Mouse (Mus musculus): Measurements from ENCODE around the gene Hspg2.
A peak's percentile ranks its signal among the peaks of the same experiment; 100 is the strongest.

Gene Hspg2

DNA sequence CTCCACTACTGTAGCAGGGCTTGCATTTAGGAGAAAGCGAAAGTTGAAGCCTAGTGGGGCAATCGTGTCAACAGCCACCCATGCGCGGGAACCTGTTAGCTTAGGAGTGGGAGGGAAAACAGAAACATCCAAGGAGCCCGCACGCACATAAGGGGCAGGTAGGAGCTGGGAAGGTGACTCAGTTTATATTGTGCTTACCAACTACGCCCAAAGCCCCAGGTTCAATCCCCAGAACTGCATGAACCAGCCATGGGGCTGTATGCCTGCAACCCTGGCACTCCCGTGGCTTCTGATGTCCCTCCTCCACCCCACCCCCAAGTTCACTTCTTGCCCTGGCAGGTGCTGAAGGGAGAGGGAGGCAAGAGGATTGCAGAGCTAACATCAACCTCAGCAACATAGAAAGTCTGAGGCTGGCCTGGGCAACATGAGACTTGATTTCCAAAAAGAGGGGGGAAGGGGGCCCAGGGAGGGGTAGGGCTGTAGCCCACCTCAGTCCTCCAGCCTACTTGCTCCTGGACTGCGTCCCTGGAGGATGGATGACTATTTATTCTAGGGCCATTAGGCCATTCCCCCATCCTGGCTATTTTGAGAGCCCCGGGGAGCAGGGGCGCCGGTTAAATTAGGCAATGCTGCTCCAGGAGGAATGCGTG is 12.9 kb downstream of the Hspg2 start:
- DNase-seq = peak; percentile 94

DNA sequence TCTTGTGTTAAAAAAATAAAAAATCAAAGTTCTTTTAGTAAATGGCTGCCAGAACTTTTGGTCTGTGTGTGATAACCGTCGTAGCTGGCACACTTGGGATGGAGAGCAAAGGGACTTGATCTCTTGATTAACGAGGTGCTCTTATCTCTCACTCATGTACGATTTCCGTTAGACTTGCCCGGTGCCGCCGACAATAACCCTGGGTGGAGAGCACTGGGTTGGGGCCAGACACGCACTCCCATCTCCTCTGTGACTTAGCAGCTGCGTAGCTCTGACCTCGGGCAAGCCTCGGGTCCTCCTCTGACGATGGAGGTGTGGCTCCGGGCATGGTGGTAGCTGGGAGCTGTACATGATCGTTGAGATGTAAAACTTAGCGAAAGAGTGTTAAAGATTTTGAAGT is 15.3 kb downstream of the Hspg2 start:
- peak; percentile 98 for DNase-seq

DNA sequence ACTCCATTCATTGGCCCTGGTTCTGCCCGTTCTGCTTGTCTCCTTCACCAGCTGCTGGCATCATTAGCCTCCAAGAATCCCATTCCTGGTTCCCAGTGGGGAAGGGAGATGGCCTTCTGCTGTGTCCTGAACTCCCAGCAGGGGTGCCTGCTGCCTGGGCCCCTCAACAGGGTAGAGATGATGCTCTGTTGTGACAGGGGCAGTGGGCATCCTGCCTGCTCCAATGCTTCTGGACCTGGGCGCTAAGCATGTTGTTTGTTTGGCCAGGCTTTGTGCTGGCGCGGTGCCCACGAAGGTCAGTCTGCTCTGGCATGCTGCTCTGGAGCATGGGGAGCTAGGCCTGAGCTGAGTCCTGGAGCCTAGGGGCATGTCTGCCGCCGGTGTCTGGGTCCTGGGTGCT is 16.0 kb downstream of the Hspg2 start:
- peak; percentile 97 for DNase-seq

DNA sequence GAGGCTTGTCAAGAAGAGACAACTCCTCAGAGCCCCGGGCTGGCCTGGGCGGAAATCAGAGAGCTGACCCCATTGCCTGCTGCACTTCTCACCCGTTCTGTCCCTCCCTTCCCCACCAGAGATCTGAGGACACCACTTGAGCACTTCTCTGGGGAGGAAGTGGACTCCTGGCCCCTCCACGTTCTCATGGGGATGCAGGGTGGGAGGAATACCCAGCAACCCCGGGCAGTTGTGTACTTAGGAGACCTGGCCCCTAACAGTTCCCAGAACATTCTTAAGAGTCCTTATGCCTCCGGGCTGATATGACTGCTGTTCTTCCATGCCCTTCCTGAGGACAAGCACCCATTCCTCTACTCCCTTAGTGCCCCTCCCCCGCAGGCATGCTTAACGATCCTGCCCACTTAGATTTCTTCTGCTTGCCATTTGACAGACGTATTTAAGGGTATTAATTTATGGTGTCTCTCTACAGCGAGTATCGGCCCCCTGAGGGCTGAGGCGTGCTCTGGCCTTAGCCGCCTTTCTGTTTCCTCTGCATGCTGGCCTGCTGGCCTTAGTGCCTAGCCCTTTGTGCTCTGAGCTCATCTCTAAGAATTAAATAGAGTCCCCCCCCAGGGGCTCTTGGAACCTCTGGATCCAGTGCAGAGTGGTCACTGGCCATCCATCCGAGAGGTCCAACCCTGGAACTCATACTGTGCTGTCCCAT is 16.8 kb downstream of the Hspg2 start:
- peak; percentile 96 for DNase-seq

DNA sequence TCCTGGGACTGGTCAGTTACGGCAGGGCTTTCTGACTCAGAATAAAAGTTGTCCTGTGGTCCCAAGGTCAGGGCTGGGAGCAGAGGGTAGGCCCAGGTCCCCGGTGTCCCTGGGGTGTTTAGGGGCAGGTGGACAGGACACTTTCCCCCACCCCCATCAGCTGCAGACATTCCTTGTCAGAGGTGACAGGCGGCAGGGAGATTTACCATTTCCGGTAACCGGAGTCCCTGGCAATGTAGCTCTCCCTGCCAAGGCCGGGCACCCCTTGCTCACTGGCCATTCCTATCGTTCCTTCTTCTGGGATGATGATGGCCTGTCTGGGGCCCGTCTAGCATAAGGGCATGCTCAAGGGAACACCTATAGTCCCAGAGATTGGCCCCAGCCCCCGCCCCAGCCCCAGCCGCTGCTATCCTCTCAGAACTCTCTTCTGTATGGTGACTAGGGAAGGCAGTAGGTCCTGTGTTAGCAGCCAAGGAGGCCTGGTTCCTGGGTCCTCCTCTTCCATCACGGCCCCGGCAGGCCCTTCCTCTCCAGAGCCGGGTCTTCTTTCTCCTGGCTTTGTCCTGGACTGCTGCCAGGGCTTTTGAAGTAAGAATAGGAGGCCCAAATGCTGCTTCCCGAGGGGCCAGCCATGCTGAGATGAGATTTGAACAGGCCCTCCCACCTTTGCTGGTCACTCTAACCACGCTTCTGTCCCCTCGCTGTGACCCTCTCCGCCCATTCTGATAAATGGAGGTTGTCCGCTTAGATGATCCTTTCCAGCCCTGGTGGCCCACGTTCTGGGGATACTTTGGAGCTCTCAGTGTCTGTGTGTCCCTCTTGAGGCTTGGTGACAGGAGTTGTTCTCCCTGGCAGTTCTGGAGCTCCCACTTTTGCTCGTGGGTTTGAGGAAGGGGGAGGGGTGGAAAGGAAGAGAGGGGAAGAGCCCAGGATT is 17.8 kb downstream of the Hspg2 start:
- peak; percentile 97 for DNase-seq

DNA sequence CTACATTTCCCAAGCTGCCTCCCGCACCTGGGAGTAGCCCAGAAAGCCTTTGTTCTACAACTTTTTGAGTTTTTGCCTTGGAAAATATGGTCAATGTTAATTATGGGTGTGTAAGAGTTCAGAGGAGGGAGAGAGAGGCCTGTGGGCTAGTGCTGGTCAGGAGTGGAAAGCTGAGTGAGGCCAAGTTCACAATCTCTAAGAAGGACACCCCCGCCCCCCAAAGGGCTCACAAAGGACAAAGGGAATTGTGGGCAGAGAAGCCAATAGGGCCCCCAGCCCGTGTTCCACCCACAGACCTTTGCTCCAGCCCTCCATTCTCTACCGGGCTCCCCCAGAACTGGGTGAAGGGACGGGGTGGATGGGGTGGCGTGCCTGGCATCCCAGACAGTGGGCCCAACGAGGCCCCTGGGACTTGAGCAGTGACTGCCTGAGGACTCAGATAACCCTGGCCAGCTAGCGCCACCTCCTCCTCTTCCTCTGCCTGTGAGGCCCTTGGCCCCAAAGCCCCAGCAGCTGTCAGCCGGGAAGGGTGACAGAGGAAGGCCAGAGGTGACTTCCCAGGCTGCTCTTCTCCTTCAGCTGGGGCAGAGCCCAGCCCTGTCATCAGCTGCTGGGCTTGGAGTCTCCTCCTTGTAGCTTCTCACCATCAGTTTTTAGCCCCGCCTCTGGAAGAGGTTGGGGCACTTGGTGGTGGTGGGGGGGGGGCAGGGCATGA is 18.9 kb downstream of the Hspg2 start:
- peak; percentile 99 for DNase-seq

DNA sequence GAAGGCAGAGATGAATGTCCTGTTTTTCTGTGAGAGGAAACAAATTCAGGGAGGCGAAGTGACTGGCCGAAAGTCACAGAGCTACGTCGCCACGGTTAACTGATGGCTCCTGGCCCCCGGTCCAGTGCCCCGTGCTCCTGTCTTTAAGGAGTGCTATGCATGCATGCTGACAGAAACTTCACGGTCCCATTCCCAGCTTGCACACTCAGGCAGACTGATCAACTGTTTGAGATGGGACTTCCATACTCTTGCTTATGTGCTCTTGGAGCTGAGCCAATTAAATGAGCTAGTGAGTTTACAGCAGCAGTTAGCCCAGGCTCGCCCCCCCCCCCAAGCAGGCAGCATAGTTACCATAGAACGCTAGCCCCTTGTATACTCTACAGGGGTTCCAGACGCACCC is 19.5 kb downstream of the Hspg2 start:
- DNase-seq = no peak

DNA sequence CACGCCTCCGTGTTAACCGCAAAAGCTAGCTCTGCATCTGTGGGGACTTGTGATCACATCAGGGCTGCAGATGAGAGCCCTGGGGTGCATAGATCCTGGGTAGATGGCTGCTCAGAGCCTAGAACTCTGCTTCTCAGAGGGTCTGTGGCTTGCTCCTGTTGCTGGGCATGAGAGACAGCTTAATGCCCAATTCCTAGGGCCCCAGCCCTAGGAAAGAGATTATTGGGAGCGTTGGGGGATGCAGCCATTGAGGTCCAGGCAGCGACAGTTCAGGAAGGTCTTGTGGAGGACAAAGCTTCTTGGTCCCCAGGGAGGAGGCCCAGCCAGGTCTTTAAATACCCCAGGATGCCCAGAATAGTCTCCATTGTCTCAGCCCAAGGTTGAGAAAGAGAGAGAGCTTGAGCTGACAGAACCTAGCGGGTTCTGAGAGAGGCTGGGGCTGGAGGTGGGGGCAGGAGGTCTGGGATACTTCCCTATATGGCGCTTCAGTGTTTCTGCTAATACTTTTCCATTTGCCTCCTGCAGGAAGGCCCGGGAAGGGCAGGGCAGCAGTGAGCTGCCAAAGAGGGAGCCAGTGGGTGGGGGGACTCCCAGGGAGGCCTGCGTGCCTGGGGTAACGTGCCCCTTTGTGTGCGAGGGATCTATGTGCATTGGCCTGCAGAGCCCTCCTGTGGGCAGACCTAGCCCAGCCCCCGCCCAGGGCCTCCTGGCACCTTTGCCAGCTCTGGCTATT is 20.2 kb downstream of the Hspg2 start:
- peak; percentile 99 for DNase-seq

DNA sequence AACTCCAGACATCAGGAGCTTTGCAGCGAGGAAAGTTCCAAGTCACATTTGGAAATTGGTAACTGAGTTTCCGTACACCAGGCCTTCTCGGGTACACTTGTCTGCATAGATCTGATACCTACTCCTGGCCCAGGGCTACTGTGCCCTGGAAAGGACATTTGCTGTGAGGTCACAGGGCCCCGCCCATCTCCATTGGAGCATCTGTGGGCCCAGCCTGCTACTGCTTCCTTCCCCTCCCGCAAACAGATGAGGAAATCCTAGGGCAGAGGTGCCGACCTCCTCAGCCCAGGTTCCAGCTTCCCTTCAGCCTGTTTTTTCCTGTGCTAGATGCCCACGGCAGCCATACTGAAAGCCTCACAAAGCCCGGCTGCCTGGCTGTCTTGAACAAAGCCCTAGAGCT is 21.4 kb downstream of the Hspg2 start:
- peak; percentile 99 for DNase-seq

DNA sequence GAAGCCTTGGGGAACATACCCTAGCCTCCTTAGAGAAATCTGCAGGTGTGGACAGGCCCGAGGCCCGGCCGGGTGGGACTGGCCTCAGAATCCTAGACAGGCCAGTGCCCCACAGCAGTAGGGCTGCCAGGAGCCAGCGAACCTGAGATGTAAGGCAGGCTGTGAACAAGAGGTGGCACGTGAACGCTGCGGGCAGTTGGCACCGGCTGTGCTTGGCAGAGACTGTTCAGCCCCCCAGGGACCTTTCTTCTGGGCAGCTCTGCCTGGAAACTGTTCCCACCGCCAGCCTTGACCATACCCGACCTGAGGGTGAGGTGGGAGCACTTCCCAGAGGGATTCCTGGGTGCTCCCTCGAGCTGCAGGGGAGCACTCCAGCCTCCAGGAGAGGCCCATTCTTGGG is 24.0 kb downstream of the Hspg2 start:
- peak; percentile 93 for DNase-seq

DNA sequence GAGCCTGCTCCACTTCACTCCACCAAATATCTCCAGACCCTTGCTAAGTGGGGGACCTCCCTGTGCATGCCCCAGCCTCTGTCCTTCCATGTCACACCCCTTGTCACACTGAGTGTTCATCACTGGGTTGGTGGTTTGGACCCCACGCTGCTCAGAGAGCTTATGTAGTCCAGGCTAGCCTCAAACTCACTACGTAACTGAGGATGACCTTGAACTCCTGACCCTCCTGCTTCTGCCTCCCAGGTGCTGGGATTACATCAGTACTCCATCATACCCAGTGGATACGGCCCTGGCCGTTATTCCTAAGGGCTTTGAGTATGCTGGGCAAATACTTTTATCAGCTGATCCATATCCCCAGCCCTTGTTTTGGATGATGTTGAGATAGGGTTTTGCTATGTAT is 24.6 kb downstream of the Hspg2 start:
- DNase-seq = no peak

DNA sequence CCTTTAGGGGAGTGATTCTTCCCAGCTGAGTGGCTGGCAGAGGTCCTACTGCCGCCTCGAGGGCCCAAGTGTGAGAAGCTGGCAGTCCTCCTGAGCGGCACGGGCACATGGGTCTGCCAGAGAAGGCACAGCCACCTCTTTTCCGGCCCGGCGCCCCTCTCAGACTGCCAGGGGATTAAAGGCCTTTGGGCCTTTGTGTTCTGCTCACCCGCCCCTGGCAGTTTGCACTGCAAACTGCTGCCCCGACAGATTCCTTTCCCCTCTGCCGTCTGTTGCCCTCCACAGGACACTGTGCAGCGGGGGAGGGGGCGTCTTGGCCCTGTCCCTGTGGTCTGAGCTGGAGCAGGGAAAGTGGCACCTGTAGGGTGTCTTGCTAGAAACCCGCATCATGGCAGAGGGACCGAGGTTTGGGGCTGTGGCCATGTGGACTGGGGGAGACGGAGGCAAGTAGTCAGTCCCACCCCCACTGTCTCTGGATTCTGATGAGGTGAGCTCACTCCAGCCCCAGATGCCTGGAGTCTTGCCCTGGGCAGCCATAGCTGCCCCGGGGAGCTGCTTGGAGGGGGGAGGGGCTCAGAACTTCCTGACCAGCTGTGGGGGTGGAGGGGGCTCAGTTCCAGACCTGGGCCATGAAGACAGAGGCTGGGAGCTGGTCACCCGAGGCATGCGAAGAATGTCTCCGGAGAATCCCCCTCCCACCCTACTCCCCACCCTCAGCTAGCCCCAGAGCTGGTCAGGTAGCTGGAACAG is 26.4 kb downstream of the Hspg2 start:
- DNase-seq = peak; percentile 99

DNA sequence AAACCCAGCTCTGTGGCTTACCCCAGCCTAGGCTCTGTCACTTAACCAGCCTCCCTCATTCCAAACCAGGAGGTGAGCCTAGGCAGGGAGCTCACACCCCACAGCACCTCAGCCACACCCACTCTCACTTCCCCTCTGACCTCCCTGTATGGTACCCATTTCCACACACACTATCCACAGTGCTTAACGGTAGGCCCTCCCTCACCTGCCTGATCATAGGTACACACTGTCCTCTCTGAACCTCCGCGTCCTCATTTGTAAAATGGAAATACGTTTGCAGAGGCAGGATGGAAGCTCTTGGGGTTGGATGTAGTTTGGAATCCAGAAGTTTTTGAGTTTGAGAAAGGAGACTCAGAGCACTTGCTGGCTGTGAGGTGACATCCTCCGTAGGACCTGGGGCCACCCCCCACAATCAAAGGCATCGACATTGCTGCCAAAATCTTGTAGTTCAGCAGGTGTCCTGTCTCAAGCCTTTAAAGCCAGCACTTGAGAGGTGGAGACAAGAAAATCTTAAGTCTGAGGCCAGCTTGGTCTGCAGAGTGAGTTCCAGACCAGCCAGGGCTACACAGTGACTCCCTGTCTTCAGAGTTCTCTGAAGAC is 27.0 kb downstream of the Hspg2 start:
- DNase-seq = peak; percentile 92

DNA sequence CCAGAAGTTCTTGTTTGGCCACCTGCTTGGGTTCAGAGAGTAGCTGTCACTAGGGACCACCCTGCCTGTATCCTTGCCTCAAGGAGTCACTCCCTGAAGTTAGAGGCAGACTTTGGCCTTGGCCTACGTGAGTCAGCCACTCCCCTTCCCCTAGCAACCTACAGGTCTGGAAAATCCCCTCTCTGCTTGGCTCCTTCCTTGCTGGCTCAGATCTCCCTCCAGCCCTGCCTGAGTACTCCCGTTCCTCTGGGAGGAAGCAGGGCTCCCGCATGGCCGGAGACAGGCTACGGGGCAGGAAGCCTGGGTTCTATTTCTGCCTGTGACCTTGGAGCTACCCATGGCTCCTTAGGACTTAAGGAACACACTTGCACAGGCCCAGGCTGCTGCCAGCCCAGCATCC is 28.8 kb downstream of the Hspg2 start:
- peak; percentile 99 for DNase-seq

DNA sequence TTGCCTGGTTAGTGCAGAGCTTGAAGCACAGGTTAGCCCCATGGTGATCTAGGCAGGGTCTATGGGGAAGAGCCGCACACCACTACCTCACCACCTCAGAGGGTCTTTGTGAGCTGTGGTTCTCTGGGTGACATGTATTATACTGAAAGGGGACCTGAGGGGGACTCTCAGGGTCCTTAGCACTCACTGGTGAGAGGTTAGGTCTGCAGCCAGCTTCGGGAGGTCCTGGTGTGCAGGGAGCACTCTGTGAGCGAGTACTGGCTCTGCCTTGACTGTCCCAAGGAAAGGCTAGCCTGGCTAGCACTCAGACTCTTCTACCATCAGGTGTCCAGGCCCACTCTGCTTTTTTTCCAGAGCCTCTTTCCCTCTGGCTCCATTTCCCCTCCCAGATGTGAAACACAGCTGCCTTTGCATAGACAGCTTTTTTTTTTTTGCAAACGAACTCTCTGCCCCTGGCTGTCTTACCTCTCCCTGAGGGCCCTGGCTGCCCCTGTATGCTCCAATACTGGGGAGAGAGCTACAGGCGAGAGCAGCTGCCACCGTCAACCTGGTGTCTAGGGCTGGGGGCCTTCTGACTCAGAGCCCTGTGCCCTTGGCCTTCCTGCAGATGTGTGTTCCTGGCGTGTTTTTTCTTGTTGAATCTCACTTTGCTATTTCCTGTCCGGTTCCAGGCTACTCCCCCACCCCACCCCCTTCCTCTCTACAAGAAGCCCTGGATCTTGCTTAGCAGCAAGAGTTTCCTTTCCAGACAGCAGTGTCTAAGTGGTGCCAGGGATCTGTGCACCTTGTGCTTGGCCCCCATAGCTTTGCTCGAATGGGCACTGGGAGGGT is 29.5 kb downstream of the Hspg2 start:
- peak; percentile 99 for DNase-seq

DNA sequence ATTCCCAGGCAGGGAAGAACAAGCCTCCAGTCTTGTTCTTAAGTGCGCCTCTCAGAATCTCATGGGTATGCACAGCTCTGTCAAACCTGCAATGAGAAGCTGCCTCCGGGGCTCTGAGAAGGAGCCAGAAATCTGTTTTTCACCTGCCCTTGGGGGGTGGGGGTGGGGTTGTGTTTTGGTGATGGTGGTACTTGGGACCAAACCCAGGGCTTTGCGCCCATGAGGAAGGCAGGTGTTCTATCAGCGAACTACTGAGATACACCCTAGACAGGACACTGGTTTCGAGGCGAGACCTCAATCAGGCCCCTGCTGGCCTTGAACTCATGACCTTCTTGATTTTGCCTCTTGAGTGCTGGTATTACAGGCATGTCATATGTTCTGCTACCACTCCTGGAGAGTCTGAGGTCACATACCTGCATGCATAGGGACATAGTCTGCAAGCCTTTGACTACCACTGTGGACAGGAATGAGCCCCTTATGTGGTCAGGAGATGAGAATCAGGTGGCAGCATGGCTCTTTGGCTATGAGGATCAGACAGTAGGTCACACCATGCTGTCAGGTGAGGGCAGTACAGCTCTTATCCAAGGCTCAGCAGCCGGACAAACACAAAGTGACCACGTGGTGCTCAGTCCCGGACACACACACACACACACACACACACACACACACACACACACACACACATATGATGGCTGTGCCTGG is 30.5 kb downstream of the Hspg2 start:
- DNase-seq = peak; percentile 94

DNA sequence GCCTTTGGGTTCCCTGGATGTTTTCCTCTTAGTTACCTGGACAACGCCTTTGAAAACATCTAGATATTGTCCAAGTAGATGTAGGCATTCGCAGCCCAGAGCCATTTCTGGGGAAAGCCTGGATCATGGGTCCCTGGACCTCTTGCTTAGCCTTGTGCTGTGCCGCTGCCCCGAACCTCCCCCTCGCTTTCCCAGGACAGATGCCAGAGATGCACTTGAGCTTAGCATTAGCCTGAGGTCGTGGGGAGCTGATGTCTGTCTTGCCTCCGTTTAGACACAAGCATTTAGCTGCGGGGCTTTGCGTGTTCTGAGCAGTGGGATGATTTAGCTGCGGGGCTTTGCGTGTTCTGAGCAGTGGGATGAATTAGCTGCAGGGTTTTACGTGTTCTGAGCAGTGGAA is 31.6 kb downstream of the Hspg2 start:
- no peak for DNase-seq

DNA sequence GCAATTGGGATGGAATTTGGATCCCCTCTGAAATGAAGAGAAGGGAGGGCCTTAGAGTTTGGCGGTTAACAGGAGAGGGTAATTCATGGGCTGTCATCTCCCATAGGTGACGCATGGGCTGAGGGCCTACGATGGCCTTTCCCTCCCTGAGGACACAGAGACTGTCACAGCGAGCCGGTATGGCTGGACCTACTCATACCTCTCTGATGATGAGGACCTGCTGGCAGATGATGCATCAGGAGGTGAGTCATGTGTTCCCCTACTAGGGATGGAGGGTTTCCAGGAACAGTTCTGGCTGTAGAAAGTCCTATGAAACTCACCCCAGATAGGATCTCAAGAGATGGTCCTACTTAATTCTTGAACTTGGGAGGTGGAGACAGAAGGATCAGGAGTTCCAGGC is 32.4 kb downstream of the Hspg2 start:
- DNase-seq = peak; percentile 96

DNA sequence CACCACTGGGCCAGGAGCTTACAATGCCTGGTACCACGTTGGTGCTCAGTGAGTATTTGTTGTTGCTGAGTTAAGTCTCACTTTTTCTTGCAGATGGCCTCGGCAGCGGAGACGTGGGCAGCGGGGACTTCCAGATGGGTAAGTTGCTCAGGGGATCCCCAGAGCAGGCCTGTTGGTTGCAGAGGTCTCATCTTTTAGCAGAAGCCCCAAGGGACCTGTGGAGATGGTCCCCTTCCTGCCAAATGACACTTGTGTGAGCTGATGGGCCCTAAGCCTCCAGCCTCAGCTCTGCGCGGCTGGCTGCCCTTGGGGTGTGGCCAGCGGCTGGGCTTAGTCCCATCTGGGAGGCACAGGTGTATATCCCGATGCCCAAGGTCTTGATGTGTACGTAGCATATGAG is 33.6 kb downstream of the Hspg2 start:
- no peak for DNase-seq

DNA sequence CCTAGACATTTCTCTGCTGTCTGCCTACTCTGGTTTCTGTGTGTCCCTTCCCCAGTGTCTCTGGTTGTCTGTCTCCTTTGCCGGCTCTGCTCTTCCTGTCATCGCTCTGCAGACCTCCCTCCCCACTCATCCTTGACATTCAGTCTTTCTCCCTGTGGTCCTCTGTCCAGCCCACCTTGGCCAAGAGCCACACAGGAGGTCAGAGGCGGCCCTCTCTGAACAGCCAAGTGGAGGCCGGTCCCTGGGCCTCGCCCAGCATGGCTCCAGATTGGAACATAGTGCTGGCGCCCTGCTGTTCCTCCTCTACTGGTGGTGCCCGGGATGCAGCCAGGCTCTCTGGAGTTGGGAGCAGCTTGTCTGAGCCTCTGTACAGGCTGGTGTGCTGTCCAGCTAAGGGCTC is 34.2 kb downstream of the Hspg2 start:
- DNase-seq = peak; percentile 95

Measured in heart, adult 11 months (tissue).